Mouse (Mus musculus): Measurements from ENCODE around the gene Fzr1.

Fzr1 gene

DNA sequence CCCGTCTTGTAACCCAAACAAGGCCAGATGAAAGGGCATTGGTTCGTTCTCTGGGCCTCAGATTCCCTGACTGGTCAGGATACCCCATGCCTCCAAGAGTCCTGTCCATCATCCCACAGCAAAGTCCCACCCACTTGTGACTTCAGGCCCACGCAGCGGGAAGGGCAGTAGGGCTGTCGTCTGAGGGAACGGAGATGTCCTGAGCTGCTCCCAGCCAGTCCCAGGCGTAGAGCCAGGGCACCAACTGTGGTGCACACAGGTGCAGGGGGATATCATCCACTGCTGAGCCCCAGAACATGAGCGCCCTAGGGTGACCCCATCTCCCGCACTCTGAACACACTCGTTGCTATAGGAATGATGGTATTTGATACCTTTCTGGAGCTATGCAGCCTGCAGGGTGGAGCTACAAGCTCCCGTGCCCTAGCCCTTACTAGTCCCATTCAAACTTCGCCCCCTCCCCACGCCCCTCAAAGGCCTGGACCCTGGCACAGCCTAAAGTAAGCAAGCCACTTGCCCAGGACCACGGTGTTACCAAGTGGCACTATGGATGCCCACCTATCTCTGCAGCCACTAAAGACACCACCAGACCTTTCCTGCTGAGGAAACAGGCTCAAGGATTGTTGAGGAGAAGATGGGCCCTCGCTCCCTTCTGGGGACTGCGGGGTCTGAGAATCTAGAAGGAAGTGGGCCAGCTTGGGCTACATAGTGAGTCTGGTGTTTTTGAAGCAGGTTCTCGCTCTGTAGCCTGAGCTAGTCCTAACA, 37.4 kb upstream of the Fzr1 start:
- no peak for DNase-seq

DNA sequence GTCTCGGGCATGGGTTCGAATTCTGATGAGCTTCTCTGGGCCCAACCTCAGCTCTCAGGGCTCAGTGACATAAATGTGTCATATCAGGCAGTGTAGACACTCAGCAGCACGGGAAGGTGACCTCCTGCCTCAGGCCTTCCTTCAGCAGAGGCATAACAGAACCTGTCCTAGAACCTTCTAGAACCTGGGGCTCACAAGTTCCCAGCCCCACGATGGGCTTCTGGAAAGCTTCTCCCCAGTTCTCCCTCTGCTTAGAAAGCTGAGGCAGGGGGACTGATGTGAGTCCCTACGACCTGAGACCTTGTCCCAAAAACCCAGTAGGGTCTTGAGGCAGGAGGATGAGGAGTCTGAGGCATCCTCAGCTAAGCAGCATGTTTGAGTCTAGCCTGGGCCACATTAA, 36.8 kb upstream of the Fzr1 start:
- no peak for DNase-seq

DNA sequence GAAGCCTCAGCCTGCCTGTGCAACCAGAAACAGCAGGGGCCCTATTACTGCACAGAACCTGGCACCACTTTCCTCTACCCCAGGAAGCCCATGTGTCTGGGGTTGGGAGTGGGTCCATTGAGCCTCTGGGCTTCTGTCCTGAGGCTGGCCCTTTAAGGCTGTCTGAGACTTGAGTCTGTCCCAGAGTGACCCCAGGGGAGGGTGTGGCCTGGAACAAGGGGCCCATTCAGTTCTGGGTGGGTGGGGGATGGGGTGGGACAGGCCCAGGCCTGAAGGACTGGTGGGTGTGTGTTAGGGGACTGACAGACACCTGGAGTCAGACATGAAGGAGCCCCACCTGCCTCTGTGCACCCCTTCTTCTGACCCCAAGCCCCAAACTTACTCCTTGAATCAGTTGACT, 36.4 kb upstream of the Fzr1 start:
- DNase-seq = peak; percentile 63

DNA sequence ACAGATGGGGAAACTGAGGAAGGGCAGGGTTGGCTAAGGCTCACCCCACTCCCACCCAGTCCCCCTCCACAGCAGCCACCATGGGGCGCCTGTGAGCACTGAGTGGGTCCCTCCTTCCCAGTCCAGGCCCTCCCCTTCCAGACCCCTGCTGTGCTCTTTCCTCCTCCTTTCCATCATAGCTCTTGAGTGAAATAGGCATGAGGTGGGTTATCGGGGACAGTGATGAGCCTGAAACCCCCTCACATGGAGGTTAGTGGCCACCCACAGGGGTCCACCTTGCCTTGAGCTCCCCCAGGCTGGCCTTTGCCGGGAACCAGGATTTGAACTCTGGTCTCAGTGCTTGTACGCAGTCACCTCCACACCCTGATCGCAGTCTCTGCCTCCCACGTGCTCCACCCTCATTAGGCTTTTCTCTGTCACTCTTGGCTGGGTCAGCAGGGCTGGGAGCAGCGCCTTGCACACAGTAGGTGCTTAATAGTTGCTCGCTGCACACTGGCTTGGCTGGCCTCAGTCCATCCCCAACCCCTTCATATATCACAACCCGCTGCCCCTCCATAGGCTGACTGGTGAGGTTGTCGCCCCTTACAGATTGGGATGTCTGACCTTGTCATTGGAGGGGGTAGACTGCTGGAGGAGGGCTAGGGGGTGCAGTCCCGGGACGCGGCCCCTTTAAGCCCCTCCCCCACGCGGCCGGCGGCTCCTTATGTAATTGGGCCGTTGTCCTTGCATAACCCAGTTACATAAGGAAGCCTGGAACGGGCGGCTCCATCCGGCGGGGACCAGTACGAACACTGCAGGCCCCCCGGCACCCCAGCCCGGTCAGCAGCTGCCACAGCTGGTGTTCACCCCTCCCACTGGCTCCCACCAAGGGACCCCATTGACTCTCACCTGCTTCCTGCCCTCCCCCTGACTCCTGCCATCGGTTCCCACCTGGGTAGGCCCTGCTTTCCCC, 35.3 kb upstream of the Fzr1 start:
- peak; percentile 95 for DNase-seq

DNA sequence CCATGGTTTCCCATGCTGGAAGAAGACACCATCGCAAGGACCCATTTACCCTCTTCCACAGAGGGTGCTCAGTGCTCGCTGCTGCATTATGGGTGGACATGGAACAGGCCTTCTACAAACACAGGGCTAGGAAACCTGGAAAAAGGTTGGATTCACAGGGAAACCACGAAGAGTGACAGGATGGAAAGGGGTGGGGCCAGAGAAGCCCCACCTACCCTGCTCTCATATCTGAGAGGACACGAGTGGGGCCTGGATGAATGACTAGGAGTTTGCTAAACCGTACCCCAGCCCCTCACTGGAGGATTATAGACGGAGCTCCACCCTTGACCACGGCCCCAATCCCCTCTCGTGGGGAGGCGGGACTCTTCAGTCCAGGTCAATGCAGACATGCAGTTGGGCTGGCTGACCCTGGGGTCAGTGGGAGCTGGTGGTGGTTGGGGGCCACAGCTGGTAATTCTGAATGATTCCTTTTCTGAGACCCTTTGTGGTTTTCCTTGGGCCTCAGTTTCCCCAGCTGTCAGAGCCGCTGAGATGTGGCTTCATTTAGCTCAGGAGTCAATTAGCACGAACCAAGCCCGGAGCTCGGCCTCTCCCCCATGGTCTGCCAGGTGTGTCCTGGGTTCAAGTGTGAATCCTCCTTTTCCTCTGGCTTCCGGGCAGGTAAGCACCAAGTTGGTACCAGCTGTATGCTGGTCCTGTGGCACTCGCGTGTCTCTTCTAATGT, 34.4 kb upstream of the Fzr1 start:
- no peak for DNase-seq

DNA sequence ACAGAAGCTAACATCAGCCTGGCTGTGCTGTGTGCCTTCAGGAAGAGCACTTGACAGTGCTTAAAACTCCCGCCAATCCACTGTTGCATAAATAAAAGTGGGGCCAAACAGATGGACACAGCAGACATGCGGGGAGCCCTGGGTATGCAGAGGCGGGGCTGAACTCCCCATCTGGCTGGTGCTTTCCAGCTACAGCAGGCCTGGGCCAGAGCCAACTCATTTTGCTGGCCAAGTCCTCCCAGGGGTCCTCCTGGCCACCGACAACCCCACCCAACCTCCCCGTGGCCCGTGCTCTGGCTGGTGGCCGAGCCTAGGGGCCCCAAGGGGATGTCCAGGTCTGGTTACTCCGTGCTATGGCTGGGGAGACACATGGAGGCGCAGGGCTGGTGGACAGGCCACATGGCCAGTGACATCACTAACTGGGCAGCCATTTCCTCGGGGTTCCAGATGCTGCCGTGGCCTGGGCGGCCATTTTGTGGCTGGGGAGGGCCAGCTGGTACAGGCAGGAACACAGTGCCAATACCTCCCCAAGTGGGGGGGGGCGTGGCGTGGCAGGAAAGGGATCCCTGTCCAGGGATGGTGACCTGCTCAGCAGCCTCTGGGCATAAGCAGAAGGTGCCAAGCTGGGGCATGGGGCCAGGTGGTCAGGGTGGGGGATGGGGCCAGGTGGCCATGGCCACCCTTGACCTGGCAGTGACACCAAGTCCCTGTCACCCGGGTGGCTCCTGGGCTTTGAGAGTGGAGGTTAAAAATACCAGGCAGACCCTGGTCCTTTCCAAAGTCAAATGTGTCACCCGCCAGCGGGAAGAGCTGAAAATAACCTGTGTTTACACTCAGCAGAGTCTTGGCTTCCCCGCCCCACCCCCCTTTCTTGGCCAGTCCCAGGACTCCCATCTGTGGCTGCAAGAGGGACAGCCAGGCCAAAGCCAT, 33.4 kb upstream of the Fzr1 start:
- DNase-seq = peak; percentile 80

DNA sequence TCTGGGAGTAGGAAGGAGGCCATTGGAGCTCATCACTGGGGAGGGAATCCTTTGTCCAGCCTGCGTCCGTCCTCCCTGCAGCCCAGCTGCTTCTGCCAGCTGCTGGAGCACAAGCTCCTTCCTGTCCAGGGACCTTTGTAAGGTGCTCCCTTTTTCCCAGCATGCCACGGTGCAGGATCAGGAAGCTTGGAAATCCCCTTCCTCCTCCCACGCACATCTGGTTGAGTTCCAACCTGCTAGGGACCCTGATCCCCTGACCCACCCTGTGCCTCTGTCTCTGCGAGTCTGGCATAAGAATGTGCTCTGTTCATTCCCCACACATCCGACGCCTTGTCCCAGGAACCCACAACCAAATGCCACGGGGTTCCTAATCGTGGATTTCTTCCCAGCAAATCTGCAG, 32.7 kb upstream of the Fzr1 start:
- DNase-seq = no peak

DNA sequence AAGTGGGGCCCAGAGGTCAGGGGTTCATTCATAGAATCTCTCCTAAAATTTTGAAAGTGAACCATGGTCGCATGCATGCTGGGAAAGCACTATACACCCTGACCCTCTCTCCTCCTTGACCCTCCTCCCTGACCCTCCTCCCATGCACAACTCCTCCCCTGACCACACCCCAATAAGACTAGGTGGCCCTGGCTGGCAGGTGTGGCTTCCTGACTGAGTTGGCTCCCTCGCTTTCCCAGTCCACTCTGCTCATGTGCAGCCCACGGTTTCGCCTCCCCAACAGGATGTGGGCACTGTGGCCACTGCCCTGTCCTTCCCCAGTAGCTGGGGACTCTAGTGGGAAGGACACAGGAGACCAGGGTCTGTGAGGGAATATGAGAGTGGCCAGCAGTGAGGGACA, 32.0 kb upstream of the Fzr1 start:
- DNase-seq = no peak

DNA sequence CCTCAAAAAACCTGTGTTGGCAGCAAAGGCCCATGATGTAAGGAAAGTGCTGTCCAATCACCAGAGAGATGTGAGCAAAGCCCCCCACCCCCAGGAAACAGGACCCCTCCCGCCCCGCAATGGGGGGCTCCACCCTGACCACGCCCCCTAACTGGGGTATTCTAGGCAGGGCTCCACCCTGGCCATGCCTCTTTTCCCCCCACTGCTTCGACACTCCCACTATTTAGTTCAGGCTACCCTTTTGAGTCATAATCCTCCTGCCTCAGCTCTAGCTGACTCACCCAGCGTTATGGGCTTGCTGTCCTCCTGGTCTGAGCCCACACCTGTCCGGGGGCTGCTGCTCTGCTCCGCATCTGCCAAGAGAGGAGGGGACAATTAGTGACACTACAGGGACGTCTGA, 31.0 kb upstream of the Fzr1 start:
- DNase-seq = no peak

DNA sequence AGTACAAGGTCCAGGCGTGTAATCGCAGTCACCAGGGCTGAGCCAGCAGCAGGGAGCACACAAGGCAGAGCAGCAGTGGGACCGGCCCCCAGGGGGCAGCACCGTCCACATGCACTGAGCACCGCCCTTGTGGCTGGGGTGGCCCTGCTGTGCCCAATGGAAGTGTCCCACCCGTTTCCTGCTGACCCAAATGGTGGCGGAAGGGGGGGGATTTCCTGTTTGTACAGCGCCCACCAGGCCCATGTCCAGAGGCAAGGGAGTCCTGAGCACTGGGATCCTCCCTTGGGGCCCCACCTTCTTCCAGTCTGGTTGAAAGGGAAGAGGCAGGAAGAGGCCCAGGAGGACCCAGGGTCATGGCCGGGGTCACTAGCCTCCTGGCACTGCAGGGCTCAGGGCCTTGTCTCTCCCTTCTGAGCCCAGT, 30.6 kb upstream of the Fzr1 start:
- DNase-seq = peak; percentile 95

DNA sequence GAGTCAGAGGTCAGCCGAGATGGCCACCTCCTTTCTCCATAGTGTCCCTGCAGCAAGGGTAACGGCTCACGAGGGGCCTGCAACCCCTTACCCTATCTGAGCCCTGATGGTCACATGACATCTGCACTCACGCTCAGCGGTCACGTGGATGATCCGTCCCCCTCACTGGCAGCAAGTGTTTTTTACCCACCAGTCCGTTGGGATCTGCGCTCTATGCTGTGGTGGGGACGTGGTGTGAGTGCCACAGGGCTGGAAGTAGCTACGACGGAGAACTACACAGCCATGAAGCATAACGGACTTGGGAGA, 30.1 kb upstream of the Fzr1 start:
- no peak for DNase-seq

DNA sequence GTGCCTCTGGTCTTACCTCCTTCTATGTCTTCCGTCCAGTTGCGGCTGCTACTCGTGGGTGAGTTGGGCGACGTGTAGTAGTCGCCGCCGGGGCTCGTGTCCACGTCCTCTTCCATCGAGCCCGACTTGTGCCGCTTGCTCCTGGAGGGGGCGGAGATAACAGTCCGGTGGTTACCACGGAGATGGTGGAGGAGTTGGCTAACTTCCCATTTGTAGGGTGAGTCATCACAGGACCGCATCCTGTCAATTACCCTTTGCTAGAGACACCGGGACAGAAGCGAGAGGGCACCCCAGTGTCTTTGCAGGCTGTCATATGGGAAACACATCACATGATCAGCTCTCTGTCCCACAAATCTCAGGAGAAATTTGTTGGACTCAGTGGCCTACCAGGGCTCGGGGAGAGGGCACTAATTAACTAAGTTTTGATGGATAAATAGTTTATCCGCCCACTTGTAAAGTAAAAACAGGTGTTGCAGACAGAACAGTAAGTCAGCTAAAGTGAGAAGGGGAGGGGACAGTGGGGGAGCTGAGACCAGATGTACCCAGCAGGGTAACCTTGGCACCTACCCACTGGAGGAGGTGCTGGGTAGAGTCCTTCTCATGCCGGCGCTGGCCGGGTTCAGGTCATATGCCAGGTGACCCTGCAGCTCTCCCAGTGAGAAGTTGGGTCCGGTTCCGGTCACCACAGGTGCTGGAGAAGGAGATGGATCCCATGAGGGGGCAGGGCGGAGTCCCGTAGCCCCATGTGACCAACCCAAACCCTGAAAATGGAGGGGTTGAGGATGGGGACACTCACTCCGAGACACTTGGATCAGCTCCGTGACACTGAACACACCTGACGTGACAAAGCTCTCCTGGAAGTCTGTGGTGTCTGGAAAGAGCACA, 29.5 kb upstream of the Fzr1 start:
- DNase-seq = peak; percentile 86

DNA sequence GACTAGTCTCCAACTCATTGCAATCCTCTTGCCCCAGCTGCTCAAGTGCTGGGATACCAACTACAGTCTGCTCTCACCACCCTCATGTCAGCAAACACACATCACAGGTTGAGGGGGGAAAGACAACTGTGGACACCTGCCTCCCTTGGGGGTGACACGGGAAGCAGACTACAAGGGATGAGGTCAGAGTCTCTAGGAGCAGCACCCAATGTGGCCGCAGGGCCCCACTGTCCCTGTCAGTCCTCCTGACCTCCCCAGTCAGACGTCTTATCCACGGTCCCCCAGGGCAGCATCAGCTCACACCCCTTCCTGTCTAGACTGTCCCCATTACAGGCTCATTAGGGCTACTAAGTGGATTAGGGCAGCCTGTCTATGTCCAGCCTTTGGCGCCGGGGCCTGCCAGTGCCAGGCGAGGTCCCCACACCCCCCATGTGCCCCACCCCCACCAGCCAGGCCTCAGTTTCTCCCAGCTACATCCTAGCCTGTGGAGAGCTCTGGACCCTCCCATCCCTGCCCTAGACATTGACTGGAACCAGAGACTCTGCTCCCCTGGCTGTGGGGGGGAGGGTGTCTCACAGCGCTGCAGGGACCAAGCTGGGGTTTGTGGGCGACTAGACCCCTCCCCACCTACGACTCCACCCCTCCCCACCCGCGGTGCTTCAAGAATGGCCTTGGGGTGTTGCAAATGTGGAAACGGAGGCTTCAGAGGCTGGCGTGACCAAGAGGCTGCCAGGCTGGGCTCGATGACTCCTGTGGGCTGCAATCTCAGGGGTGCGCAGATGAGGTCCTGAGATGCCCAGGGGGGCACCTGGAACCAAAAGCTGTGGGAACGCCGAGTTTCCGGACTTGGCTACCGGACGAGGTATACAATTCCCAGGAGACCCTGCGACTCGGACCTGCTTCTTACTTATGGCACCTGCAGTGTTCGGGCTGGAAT, 28.5 kb upstream of the Fzr1 start:
- DNase-seq = no peak

DNA sequence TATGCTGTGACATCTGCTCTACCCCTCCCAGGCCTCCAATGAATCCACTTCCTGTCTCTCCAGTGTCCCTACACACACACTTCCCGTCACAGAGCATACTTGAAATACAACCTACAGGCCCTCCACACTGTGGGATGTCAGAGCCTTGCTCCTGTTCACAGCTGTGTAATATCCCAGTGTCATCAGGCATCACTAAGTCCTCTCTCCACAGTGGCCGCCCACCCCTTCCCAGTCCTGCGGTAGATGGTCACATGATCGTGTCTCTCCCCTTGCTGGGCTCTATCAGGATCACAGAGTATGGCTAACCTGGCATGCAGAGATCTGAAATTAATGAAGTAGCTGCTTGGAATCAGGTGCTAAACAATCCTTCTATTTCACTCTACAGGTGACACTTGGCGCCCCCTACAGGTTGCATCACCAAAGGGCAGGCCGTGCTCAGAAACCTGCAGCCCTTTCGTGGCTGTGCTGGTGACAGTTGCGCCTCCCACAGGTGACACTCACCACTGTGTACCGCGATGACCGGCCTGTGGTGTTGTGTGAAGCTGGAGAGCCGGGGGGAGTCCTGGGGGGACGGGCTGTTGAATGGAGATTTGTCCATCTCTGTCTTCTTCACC, 27.4 kb upstream of the Fzr1 start:
- DNase-seq = peak; percentile 76

DNA sequence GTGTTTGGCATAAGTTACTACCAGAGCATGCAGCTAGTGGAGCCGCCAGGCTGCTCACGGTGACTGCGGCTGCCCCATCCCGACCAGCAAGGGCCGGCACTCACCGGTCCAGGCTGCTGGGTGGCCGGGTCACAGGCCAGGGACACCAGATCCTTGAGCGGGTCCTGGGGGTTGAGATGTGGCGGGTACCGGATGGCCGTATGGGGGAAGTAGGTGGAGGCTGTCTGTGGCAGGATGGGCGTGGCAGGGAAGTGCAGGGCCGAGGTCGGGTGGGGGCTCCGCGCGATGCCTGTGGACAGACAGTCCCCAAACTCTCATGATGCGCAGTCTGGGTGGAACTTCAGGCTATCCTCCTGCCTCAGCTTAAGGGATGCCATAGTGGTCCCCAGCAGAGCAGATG, 26.4 kb upstream of the Fzr1 start:
- DNase-seq = peak; percentile 65

DNA sequence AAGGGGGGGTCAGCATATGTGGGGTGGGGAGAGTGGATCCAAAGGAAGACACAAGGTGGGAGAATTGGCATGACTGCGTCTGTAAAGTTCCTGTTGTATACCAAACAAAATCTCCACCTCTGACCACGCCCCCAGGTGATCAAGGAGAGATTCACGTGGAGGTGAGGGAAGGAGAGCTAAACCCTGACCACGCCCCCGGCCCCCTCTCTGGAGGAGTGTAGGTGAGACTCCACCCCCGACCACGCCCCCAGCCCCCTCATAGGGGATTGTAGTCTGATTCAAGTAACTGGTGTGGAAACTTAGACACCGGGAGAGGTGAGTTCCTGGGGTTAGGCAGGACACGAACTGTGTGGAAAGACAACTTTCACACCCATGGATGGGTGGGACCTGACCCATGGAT, 25.8 kb upstream of the Fzr1 start:
- no peak for DNase-seq

DNA sequence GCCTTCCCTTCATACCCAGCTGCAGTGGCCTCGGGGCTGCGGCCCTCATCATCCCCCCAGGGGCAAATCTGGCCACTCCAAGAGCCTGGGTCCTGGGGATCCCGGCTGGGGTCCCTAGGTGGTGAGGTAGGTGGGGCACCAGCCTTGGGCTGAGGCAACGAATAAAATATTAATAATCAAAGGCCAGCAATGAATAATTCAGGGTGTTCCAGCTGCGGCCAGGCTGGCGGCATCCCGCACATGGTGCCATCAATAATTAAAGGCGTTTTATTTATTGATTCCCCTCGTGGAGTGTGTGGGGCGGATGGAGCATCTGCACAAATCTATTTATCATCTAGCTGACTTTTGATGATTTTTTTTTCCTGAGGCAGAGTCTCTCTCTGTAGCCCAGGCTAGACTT, 25.2 kb upstream of the Fzr1 start:
- no peak for DNase-seq

DNA sequence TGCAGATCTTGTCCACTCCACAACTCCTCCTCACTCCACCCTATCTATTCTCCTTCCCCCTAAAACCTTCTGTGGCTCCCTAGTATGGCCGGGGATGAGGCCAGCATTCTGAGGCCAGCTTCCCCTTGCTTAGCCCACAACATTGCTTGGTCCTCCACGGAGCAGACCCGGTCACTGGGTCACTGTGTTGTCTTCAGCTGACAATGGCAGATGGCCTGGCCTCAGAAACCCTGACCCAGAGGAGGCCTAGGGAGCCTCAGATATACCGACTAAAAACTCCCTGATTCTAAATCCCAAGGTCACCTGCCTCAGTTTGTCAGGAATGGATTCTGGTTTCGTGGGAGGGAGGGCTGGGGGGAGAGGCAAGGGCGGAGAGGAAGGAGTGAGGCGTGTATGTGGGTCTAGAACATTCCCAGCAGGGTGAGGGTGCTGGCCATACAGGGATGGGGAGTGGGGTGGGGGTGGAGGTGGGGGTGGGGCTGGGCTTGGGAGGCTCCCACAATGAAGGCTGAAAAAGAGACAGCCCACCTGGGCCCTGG, 24.0 kb upstream of the Fzr1 start:
- DNase-seq = no peak

DNA sequence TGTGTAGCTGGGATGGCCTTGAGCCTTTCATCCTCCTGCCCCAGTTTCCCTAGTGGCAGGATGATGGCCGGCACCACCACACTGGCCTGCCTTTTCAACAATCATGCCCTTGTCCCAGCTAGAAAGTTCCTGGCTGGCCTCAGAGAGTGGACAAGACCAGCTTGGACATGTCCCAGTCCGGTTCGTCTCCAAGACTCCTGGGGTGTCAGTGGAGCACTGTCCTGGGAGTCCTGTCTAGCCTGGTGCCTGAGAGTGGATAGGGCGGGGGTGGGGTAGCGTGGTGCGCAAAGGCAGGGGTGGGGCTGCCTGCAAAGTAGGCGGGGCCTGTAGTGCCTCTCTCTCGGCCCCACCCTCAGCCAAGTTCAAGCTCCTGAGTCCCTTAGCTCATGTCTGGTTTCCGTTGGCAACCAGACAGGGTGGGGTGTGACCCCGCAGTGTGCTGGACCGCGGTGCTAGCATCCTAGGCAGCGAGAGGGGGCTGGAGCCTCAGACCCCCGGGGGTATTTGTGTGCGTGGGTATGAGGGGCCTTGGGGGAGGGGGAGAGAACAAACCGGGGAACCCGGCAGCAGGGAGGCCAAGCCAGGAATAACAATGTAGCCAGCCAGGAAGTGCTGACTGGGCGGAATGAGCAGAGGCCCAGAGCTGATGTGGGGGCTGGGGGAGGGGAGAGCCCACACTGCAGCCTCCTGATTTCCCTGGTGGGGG, 23.4 kb upstream of the Fzr1 start:
- DNase-seq = peak; percentile 79
